Mouse (Mus musculus): ENCODE data around the gene Rnf212.
"Not testable (repeated sequence)": the region's sequence is repeated elsewhere in the genome, so short reads cannot be mapped to it uniquely, and the experiment has no call there.

Gene Rnf212

DNA sequence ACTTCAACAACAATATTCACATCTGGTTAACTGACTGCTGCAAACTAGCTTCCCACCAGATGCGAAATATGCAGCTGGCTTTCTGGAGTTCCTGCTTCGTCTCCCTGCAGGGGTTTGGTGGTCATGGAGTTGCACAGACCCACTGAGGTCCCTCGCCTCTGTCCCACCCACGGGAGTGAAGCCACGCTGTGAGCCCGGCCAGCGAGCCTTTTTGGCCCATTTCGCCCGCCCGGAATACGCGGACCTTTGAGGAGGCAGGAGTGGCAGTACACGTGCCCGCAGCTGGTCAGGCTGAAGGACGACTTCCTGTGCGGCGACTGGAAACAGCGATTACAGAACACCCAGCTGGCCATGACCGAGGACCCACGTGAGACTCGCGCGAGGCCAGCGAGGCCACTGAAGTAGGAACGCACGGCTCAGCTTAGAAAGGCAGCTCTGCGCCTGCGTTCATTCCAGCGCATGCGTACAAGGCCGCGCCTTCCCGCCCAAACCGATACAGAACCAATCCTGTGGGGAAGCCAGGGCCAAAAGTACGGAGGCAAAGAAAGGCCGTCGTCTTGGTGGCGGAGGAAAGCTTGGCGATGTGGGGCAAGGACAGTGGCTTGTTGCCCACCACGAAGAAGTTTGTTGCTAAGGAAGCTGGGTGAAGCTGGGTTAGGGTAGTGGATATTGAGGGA, at the start of gene Rnf212:
Gene Rnf212 (minus strand): TSS at position 353 of the 677 bp plus-strand sequence.
- no peak for DNase-seq (ENCODE audit: low read depth, low spot score)

DNA sequence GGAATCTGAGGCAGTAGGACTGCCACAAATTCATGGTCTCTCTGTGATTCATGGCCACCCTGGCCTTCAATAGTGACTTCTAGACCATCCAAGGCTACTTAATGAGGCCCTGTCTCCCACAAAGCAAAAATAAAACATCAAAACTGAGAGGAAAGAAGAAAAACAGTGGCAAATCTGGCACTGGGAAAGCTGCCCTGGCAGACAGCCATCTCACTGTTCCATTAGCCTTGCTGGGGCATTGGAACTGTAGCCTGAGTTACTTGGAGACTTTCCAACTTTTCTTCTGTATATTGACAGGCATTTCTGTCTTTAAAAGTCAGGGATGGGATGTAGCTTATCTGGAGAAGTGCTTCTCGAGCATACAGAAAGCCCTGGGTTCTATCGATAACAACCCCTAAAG, 48.5 kb upstream of the Rnf212 start:
- peak; percentile 20 for DNase-seq (ENCODE audit: low read depth, low spot score)

DNA sequence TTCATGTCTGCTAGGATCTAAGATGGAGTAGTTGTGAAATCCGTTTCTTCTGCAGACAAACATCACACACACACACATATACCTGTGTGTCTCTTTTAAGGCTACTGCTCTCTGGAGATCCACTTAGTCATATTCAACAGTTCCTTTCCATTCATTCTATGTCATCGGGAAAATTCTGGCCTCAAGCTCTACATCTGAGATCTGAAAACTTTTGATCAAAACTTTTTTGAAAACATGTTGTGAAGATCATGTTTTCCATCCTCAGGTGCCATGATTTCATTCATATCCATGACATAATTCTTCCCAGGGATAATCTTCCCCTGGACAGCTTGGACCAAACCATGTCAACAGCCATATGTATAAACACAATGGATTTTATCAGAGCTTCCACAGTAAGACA, 34.0 kb upstream of the Rnf212 start, which contains the start of gene Vmn2r8:
Gene Vmn2r8 (minus strand): TSS at position 101 of the 400 bp plus-strand sequence.
- not testable (repeated sequence) for DNase-seq (ENCODE audit: low read depth, low spot score)

DNA sequence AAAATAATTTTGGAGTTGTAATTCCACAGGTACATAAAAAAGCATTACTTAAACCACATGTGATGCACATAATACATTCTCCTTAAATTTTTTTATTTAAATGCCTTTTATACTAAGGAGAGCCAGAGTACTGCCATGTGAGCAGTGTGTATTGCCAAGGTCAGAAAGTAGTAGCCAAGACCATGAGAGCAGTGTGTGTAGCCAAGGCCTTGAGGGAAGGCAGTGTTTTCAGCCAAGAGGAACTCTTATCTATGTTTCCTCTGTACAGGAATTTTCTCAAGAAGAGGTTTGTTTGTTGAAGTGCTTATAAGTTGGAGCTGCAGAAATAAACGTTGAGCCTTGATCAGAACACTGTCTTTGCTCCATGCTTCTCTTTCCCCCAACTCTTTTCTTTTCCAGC, 28.9 kb upstream of the Rnf212 start:
- no peak for DNase-seq (ENCODE audit: low read depth, low spot score)

DNA sequence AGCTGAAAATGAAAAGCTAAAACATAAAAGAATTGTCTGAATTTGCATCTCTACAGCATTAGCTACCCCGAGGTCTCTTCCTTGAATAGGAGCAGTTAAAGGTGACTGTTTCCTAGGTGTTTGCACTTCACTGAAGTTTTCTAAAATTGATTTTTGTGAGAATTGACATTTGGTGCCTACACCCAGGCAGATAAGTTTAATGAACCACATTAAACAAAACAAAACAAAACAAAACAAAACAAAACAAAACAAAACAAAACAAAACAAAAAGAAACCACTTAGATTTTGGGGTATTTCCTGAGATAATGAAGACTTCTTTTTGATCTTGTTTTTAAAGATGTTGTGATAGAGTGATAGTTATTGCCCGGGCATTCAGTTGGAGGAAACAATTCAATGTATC, 20.5 kb upstream of the Rnf212 start, which contains the start of gene Tmed11:
Gene Tmed11 (minus strand): TSS at position 101 of the 400 bp plus-strand sequence.
- DNase-seq (ENCODE audit: low read depth, low spot score), result not testable (repeated sequence)

DNA sequence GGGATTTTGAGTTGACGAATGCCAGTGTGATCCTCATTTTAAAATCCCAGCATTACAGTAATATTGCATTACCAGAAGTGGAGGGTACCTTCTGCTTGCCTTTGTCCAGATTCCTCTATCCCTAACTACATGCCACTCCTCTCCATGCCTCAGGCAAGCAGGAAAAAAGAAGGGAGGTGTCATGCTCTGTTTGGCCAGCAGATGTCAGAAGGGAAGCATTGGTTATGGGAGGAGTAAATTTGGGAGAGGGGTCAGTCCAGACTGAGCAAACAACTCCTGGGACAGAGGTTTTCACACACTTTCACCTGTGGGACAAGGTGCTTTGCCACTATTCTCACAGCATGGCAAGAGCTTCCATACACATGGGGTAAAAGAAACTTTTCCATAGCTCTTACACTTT, 15.6 kb upstream of the Rnf212 start:
- peak; percentile 61 for DNase-seq (ENCODE audit: low read depth, low spot score)

DNA sequence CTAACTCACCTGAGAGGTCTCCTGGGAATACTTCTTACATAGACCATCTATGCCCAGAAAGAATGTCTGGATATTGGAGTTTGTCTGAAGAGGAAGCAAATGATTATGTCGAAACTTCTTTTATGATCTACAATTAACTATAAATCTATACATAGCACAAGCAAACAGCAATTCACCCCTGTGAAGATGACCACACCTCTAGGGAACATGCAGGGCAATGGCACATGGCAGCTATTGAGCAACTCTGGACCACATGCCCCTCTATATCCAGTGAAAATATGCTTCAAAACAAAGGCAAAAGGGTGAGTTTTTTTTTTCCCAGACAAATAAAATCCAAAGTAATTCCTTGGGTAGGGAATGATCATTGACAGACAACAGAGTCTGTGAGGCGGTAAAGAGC, 14.8 kb downstream of the Rnf212 start:
- no peak for DNase-seq (ENCODE audit: low read depth, low spot score)

DNA sequence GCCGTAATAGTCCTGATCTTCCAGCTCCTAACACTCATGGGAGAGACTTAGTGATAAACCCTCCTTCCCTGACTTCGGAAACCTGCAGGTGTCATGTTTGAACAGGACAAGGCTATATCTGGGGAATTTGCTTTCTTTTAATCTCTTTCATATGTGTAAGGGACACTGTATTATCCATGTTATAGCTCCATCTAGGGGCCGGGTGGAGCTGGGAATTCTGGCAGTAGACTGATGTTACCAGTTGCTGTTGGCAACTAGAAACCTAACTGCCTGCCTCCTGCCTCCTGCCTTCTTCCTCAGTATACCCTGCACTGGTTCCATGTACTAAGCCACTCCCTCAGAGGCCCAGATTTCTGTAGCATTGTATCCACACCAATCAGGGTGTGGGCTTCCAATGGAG, 16.4 kb downstream of the Rnf212 start:
- peak; percentile 83 for DNase-seq (ENCODE audit: low read depth, low spot score)

DNA sequence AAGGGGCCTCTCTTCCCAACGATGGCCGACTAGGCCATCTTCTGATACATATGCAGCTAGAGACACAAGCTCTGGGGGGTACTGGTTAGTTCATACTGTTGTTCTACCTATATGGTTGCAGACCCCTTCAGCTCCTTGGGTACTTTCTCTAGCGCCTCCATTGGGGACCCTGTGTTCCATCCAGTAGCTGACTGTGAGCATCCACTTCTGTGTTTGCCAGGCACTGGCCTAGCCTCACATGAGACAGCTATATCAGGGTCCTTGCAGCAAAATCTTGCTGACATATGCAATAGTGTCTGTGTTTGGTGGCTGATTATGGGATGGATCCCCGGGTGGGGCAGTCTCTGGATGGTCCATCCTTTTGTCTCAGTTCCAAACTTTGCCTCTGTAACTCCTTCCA, 23.5 kb downstream of the Rnf212 start:
- DNase-seq (ENCODE audit: low read depth, low spot score), result not testable (repeated sequence)

DNA sequence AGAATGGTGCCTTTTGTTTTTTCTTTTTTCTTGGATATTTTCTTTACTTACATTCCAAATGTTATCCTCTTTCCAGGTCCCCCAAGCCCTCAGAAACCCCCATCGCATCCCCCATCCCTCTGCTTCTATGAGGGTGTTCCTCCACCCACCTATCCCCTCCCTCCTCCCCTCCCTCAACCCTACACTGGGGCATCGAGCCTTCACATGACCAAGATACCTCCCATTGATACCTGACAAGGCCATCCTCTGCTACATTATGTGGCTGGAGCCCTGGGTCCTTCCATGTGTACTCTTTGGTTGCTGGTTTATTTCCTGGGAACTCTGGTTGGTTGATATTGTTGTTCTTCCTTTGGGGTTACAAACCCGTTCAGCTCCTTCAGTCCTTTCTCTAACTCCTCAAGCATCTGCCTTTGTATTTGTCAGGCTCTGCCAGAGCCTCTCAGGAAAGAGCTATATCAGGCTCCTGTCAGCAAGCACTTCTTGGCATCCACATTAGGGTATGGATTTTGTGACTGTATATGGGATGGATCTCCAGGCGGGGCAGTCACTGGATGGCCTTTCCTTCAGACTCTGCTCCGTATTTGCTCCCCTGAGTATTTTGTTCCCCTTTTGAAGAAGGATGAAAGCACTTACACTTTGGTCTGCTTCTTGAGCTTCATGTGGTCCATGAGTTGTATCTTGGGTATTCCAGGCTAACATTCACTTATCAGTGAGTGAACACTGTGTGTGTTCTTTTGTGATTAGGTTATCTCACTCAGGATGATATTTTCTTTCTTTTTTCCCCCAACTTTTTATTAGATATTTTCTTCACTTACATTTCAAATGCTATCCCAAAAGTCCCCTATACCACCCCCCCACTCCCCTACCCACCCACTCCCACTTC, 24.2 kb downstream of the Rnf212 start:
- DNase-seq (ENCODE audit: low read depth, low spot score), result no peak

DNA sequence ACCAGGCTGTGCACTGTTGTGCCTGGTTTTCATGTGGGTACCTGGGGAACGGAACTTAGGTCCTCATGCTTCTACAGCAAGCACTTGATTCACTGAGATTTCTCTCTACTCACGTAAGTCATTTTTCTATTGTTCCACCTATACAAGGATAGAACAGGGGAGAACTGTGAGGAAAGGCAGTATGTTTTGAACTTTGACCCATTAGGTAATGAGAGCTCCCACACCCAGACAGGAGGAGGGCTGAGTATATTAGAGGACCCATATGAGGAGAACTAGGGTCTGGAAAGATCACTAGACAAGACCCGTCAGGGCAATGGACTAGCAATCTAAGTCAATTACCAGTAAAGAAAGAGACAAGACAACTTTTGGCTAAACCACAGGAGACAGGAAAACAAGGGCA, 30.2 kb downstream of the Rnf212 start:
- DNase-seq (ENCODE audit: low read depth, low spot score), result no peak

DNA sequence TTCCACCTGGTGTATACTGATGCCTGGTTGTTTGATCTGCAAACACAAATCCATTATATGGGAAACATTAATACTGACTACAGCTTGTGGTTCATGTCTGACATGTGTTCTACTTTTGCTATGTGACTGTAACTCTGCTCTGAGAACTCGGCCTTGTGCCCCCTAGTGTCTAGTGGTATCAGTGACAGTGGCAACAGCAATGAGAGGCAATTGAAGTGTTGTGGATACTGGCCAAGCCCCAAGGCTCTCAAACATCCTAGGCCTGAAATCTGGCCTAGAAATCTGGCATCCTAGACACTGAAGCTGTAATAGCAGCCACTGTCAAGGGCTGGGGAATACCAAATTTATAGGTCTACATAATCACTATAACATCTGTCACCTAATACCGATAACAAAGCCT, 30.9 kb downstream of the Rnf212 start:
- DNase-seq (ENCODE audit: low read depth, low spot score), result peak; percentile 74

DNA sequence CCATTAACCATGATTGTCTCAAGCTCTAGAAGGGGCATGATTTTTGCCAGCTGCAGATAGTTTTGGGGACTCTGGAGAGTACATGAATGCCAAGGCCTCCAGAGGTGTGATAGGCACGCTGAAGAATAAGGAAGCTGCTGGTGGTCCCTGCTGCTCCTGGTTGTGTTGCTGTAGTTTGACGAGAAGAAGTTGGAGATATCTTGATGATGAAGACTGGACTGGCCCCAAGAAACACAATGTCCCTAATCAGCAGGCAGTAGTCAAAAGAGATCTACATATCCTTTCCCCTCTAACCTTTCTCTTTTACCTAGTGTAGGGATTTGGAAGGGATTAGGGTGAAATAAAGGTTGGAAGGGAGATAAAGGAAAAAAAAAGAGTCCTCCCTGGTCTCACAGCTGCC, 32.2 kb downstream of the Rnf212 start:
- no peak for DNase-seq (ENCODE audit: low read depth, low spot score)

DNA sequence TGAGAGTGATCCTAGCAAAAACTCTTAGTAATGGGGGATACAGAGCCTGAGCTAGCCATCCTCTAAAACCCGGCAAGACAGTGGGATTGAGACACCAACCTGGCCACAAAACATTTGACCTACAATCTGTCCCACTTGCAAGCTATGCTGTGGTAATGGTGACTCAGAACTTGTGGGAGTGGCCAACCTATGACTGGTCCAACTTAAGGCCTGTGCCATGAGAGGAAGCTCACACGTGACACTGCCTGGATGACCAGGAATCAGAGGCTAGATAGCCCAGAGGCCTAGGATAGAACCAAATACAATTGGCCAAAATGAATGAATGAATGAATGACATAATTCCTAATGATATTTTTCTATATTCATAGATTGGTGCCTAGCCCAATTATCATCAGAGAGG, 32.9 kb downstream of the Rnf212 start:
- peak; percentile 89 for DNase-seq (ENCODE audit: low read depth, low spot score)

DNA sequence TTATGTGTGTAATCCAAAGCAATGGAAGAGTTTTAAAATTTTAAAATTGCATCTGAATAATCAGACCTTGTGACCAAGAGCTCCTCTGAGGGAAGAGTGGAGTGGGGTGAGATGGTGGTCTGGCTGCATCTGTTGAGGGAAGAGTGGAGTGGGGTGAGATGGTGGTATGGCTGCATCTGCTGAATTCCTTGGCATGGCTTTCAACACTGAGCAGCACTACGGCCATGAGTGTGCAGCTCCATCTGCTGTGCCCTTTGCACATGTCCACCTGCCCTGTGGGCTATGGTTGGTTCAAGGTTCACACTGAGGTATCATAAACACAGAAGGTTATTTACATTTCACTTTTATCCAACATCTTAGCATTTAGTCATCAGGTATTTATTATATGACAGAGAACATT, 47.4 kb downstream of the Rnf212 start:
- DNase-seq (ENCODE audit: low read depth, low spot score), result no peak

DNA sequence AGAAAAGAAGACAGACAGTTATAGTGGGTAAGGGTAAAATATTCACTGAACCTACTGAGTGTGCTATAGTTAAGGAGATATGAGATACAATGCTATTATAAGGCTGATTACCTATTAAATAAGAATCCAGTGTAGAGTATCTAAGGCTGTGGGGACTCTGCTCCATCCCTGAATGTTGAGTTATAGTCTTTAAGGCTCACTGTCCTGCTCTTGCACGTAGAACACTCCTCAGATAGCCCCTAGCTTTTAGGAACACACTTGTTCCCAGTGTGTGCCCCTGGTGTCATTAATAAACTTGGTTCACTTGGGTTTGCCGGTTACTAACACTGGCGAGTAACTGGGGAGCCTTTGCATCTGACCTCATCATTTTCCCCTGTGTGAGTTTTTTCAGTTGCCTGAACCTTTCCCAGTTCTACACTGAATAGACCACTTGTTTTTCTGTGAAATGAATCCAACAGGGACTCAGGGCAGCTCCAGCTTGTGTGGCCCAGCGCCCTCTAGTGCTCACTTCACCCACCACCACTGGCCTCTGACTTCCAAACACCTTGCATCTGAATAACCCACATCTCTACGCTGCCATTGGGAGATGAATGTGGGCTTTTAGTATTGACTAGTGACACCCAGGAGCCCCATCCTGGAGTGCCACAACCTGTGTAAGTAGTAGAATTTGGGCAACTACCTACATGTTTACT, 48.1 kb downstream of the Rnf212 start:
- peak; percentile 70 for DNase-seq (ENCODE audit: low read depth, low spot score)

DNA sequence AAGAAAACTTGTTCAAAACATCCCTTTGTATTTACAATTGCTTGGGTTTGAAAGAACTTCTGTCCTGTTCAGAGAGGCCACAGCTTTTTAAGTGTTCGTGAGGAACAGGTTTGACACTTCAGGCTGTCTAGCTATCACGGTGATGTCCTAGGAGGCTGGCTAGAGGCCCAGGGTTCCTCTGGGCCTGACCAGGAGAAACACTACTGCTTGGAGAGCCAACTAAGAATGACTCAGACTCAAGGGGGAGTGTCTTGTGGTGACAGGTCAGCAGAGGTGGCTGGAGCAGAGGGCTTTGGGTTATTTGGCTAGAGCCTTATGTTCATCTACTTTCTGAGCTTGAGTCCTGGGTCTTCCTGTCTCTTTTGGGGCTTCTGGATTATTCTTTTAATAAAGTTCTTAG, 50.8 kb downstream of the Rnf212 start:
- peak; percentile 95 for DNase-seq (ENCODE audit: low read depth, low spot score)

DNA sequence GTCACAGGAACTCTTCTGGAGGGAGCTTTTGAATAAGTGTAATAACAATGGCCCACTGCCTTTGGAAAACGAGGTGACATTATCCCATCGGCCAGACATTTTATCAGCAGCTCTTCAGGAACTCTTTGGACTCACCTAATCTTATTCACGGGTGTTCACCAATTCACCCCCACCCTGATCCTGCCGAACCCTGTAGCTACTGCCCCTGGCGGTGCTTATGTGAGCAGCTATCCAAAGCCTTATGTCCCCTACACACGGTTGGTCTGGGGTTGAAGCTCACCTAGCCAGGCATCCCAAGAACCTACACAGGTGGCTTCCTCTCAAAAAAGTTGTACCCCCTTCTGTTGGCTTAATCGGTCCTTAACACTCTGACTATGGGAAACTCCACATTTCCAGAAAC, 55.0 kb downstream of the Rnf212 start:
- DNase-seq (ENCODE audit: low read depth, low spot score), result no peak

DNA sequence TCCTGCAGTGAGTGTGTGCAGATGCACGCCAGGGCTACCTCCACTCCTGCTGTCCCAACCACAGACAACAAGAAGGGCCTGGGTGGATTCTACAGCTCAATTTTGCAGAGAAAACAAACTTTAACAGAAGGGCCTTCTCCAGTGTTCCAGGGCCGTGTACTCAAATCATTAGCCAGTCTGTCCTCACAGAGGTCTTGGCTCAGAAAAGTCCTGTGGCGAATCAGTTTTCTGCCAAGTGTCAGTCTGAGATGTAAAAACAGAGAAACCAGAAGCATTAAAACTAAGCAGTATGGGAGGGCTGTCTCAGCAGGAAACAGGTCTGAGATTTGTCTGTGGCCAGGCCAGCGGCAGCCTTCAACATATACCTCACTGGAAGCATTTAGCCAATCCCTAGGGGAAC, 56.7 kb downstream of the Rnf212 start:
- no peak for DNase-seq (ENCODE audit: low read depth, low spot score)

DNA sequence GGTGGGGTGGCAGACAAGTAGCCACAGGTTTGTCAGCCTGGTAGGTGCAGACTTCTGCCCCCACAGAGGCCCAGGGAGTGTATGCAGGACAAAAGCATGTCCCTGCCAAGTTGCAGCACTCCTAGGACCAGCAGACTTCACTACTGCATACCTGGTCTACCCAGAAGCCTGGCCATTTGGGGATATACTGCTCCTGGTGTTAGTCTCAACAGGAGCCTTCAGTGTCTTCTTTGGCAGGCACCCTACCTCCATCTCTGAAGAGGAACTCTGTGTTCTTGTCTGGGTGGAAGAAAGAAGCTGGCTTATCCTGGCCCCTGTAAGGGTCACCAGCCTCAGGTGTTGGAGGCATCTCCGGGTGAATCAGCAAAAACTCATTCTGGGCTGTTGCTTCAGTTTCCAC, 58.8 kb downstream of the Rnf212 start:
- DNase-seq (ENCODE audit: low read depth, low spot score), result no peak

DNA sequence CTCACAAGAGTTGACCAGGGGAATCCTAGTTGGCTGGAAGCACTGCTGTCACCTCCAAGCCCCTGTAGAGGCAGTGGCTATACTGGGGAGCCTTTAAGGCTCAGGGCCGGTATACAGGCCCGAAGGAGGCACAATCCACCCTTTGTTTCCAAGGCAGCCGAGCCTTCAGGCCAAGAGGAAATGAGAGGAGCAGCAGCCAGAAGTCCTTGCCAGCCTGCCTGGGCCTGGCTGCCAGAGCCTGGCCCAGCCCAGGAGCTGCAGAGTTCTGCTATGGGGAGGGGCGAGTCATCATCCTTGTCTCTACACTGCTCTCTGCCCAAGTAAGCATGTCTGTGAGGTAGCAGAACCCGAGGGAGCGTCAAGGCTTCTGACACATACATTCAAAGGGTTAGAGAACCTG, 60.6 kb downstream of the Rnf212 start:
- DNase-seq (ENCODE audit: low read depth, low spot score), result peak; percentile 71

DNA sequence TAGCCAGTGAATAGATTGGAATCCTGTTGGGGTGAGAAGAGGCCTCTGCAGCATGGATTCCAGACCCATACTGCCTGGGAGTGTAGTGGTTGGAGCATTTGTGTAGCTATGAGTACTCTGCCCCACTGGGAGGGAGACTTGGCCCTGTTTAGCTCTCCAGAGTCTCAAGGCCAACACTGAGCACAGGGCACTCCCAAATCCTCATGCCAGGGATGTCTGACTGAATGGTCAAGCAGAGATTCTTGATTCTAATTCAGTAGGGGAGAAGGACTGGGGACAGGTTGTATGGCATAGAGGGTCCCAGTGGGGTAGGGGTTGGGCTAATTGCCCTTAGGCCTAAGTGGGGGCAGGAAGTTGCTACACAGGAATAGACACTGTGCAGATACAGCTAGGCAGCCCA, 61.1 kb downstream of the Rnf212 start:
- peak; percentile 33 for DNase-seq (ENCODE audit: low read depth, low spot score)

Measured in 3T3-L1 (cell line).